Mouse (Mus musculus): ENCODE results near the gene Sstr1. TPM values are rescaled to one million over a fixed set of nuclear protein-coding genes. Genes with fewer than 3 reads are reported as not detected.

Sstr1 gene
- total RNA-seq (2021) (not detected), polyA plus RNA-seq (2012; rRNA removed) (0.11 and 0.13 TPM in 2 replicates)
- long read RNA-seq, result 0 reads

DNA sequence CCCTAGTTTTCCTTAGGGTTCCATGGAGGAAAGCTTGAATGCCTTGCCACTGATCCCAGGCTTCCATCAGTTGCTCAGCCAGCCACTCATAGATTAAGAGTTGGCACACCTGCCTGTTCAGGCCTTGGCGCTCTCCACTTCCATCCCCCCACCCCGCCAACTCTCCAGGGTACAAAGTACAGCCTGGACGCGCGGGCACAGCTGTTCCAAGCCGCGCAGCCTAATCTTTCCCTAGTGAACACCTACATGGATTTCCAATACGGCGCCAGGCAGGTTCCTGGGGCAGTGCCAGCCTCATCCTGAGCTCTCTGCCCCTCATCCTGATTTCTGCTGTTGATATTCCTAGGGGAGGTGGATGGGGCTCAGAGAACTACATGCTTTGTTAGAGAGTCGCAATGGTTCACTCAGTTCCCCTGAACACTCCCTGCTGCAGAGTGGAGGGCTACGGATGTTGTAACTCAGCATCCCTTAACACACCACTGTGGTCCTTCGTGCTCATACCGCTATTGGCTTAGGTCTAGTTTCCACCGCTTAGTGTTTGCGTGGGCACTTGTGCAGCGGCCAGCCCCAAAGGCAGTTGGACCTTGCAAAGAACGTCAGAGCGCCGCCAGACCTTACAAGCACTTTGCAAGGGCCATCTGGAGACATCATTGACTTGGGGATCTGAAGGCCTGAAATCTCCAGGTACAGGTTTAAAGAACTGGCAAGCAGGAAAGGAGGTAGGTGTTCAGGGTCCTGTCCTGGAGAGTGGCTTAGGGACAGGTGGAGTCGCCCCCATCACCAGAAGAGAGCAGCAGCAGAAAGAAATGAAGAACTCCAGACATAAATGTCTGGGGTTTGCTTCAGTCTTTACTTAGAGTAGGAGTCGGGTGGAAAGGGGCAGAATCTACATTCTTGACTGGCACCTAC, at the start of gene Sstr1:
Sstr1 (plus strand) TSS at position 610 of the 909 bp plus-strand sequence.
- DNase-seq, result no peak

DNA sequence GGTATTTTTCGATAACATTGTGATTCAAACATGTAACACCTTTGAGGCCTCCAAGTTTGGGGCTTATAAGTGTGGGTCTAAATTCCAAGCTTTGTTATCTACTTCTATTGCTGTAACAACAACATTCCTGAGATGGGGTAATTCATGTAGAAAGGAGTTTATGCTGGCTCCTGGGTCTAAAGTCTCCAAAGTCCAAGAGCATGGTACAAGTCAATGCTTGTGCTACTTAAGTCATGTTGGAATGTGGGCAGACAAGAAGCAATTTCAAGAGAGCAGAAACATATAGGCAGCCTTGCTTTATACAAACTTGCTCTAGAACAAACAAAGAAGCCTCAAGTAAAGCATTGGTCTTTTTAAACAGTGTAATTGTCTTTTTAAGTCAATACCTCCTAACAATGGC, 12.8 kb upstream of the Sstr1 start:
- no peak for DNase-seq

DNA sequence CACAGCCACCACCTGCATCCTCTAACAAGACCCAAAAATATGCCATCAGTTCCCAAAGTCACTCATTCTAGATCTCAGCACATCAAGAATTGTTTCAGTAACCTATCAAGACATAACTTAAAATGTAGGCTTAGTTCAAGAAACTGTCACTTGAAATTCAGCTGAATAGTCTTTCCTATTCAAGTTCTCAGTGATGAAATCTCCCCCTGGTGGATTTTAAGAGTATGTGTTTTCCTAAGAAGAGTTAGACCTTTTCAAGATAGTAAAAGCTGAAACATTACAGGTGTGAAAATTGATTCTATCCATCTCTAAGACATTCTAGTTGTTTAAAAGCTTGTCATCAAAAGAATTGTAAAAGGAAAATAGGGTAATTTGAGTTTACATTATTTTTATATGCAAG, 10.4 kb upstream of the Sstr1 start:
- no peak for DNase-seq

DNA sequence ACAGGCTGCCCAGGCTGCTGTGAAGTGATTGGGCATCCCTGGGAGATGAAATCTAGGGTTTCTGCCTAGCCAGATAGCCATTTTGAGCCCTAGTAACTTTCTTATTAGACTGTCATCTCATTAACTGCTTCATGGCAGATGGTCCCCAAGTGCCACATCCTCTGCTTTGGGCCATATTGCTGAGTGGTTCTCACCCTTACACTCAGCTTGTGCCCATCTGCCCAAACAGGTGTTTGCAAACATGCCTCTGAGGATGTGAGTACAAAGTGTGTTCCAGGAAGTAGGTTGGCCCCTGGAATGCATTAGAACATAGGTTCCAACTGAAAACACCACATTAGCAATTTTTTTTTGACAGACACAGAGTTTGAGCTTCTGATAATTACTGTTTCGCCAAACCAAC, 3.6 kb upstream of the Sstr1 start:
- no peak for DNase-seq

DNA sequence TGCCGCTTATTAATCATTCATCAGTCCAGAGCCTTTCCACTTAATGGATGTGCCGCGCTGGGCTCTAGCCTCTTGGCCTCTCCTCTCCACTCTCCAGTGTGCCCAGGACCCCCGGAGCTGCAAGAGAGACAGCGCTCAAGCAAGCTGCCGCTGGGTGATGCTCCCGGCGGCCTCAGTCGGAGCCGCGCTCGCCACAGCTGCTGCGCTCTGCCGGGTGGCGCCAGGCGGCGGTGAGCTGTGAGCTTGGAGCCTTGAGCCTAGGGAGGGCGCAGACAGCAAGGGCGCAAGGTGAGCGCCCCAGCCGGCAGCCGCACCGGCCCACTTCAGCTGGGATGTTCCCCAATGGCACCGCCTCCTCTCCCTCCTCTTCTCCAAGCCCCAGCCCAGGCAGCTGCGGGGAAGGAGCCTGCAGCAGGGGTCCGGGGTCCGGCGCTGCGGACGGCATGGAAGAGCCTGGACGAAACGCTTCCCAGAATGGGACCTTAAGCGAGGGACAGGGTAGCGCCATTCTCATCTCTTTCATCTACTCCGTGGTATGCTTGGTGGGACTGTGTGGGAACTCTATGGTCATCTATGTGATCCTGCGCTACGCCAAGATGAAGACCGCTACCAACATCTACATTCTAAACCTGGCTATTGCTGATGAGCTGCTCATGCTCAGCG, 820 bp downstream of the Sstr1 start:
- no peak for DNase-seq

DNA sequence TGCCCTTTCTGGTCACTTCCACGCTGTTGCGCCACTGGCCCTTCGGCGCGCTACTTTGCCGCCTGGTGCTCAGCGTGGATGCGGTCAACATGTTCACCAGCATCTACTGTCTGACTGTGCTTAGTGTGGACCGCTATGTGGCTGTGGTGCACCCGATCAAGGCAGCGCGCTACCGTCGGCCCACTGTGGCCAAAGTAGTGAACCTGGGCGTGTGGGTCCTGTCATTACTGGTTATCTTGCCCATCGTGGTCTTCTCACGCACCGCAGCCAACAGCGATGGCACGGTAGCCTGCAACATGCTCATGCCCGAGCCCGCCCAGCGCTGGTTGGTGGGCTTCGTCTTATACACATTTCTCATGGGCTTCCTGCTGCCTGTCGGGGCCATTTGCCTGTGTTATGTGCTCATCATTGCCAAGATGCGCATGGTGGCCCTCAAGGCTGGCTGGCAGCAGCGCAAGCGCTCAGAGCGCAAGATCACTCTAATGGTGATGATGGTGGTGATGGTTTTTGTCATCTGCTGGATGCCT, 1.4 kb downstream of the Sstr1 start:
- DNase-seq, result peak; percentile 1

DNA sequence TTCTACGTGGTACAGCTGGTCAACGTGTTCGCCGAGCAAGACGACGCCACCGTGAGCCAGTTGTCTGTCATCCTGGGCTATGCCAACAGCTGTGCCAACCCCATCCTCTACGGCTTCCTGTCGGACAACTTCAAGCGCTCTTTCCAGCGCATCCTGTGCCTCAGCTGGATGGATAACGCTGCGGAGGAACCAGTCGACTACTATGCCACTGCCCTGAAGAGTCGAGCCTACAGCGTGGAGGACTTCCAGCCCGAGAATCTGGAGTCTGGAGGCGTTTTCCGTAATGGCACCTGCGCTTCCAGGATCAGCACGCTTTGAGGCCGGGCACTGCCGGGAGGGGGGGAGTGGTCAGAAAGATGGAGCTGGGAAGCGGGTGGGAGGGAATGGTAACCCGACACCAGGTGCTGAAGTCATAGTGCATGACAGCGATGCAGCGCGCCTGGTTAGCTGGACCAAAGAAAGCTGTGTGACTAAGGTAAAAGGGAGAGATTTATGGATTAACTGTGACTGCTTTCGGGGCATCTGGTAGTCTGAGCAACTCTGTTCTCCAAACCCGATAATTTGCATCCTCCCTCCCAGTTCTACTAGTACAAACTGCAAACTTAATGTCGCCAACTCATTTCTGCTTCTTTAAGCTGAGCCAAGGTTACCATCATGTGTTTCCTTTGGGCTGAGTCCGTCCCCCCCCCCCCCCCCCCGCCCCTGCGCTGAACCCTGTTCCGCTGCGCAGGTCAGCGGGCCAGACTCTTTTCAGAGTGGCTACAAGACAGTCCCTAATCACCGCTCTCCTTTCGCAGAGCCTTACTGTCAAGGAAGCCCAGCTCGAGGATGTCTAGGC, 2.1 kb downstream of the Sstr1 start:
- DNase-seq, result peak; percentile 2

DNA sequence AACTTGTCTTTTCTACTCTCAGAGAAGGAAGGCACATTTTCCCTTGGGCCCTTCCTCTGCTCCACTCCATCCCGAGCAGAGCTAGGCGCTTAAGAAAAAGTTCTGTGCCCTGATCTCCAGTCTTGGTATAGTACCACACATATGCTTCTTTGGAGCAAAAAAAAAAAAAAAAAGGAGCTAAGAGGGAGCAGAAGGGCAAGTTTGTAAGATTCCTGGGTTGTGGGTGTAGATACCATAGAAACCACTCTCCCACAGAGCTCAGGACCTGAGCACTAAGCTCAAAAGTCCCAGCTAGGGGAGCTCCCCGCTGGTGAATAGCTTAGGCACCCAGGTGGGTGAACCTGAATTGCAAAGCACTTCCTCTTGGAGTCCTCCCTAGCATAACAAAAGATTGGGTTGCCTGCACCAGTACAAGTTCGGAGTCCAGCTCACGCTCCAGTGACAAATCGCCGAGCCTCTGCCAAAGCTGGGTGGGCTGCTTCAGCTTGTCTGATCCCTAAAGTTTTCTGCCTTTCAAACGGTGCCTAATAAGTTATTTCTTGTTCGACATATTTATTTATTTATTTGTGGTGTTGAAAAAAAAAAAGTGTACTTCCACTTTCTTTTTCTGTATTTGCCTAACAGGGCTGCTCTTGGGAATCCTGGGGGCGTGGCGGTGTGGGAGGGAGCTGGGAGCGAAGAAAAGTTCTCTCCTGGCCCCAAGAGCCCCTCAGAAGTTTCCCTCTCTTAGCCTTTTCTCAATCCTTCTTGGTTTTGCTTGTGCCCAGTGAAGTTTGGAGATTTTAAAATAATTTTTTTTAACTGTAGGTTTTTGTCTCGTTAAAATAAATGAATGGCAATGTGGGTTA, 2.9 kb downstream of the Sstr1 start:
- DNase-seq, result peak; percentile 2

DNA sequence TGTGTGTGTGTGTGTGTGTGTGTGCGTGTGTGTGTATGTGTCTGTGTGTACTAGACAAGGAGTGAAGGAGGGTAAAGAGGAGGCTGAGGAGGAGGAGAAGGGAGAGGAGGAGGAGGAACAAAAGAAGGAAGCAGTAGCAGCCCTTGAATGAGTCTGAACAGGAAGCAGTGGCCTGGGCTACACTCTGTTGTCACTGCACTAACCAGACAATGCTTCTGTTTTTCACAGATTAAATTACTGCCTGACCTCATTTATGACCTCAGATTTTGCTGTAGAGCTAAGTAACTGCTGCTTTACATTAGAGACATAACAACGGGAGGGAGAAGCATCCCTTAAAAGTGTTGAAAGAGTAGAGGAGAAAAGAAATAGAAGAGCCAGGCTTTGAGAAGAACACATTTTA, 4.6 kb downstream of the Sstr1 start:
- DNase-seq, result no peak

DNA sequence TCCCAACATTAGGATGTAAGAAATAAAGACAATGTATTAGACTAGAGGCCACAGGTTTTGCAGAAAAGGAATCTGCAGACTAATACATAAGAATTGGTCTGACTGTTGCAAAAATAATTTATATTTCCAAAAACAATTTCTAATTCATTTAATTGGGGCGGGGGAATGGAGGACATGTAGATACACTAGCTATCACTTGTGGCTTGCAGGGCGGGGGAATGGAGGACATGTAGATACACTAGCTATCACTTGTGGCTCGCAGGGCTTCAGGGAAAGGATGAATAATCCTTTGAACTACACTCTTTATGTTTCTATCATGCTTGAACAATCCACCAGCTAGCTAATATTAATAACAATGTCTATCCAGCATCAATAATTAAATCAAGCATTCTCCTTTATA, 7.5 kb downstream of the Sstr1 start:
- no peak for DNase-seq

DNA sequence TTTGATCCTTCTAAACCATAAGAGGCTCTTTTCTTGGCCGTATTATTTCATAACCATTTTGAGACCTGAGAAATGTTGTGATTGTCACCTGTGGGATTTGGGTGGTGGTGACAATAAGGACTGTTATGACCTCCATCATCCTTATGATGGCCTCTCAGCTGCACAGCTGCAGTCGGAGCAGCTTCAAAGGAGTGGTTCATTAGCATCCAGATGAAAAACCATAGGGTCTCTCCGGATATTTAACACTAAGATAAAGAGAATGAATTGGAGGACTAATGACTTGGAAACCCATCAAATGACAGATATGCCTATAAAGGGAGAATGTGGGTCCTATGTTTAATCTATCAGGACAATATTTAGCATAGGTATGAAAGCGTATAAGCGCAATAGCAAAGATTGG, 14.1 kb downstream of the Sstr1 start:
- no peak for DNase-seq

DNA sequence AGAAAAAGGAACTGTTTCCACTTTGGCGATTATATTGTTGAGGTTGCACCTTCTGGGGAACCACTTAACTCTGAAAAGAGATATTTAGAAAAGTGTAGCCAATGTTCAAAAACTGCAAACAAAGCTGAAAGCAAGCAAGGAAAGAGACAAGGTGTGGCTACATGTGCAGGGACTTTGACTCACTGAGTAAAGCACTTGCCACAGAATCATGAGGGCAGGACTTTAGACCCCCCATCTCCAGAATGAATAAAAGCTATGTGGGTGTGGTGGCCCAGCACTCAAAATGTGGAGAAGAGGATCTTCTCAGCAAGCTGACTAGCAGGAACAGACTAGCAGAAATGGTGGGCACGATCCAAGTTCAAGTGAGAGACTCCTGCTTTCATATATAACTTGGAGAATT, 20.9 kb downstream of the Sstr1 start:
- no peak for DNase-seq

DNA sequence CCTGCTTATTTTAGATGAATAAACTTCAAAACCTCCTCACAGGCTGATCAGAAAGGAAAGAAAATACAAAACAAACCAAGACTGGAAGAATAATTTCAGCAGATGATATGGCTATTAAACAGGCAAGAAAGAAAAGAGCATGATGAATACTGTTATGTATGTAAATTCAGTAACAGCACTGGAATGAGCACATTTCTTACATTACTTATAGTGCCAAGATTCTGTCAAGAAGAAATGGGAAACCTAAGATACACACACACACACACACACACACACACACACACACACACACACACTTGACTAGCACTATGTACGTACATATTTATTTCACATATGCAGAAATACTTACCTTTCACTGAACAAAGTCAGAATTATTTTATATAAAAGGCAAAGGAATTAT, 40.3 kb downstream of the Sstr1 start:
- no peak for DNase-seq

Other genes with a start within 250 kb of the Sstr1 start
- 10 to 100 TPM in 1 of 2 experiments, 1 to 10 TPM in 1; 4.8 to 12.4 TPM for gene Clec14a, start 57.5 kb downstream of the Sstr1 start, total RNA-seq (2021)
- gene Clec14a, start 57.5 kb downstream of the Sstr1 start, polyA plus RNA-seq (2012; rRNA removed), result 2.6 and 3.5 TPM in 2 replicates

Measured in adrenal gland, adult 2 months (tissue).